Mouse (Mus musculus): ENCODE data around the gene Itgb4. TPM values are rescaled to one million over a fixed set of nuclear protein-coding genes. Genes with fewer than 3 reads are reported as not detected.

The Itgb4 gene
- polyA plus RNA-seq, 1 experiment from 2014 or later = 1.2 TPM

GRCm38 (mm10) chr11:116030088-116030897 lies 55.8 kb downstream of the Itgb4 start, which contains the start of gene Unk:
Unk (plus strand) TSS chr11:116030322.
- peak within 1 kb of the TSS; percentile 95 for H3K9ac ChIP-seq
- no peaks in the 10 kb centered on the region for H3K9me3 ChIP-seq (replicated peaks)
- ATAC-seq (replicated peaks; ENCODE audit: insufficient number of reproducible peaks, insufficient read depth, low FRiP score, low read depth) = peak; percentile 95
- H3K4me1 ChIP-seq (replicated peaks) = peaks cover 24% of the 10 kb centered on the region
- H3K36me3 ChIP-seq = 0 out of 2 replicates have a peak, but pooled peaks cover 12% of the 10 kb centered on the region
- peak within 1 kb of the TSS; percentile 89 for H3K4me3 ChIP-seq
- WGBS = under 1% methylated on average over 61 of the region's 67 CpGs
- peak within 1 kb of the TSS; percentile 82 for H3K4me2 ChIP-seq
- H3K27ac ChIP-seq = peak within 1 kb of the TSS; percentile 100
- H3K27me3 ChIP-seq = no peaks in the 10 kb centered on the region

GRCm38 (mm10) chr11:116030898-116031845 lies 56.7 kb downstream of the Itgb4 start:
- WGBS = 24% methylated on average over 14 of the region's 14 CpGs
- peak overlapping the region; percentile 82 for H3K4me2 ChIP-seq
- ATAC-seq (replicated peaks; ENCODE audit: insufficient number of reproducible peaks, insufficient read depth, low FRiP score, low read depth) = no peak; the same call in 1 of the 2 replicates
- H3K36me3 ChIP-seq = 0 out of 2 replicates have a peak, but pooled peaks cover 12% of the 10 kb centered on the region
- H3K27me3 ChIP-seq = no peaks in the 10 kb centered on the region
- no peaks in the 10 kb centered on the region for H3K9me3 ChIP-seq (replicated peaks)
- H3K9ac ChIP-seq = peak overlapping the region; percentile 95
- H3K4me1 ChIP-seq (replicated peaks) = peaks cover 24% of the 10 kb centered on the region
- H3K4me3 ChIP-seq = peak overlapping the region; percentile 89
- peak overlapping the region; percentile 100 for H3K27ac ChIP-seq

GRCm38 (mm10) chr11:116034584-116034983 lies 60.1 kb downstream of the Itgb4 start:
- Histone ChIP-seq H3K27me3 (no peaks in the 10 kb centered on the region), H3K4me1 (replicated peaks) (peaks cover 22% of the 10 kb centered on the region), H3K27ac (no peak overlapping the region), H3K9ac (no peak overlapping the region), H3K4me2 (no peak overlapping the region), H3K9me3 (replicated peaks) (no peaks in the 10 kb centered on the region), H3K36me3 (0 out of 2 replicates have a peak, but pooled peaks cover 17% of the 10 kb centered on the region), H3K4me3 (no peak overlapping the region)
- 90% methylated on average over 6 of the region's 6 CpGs for WGBS
- ATAC-seq (replicated peaks; ENCODE audit: insufficient number of reproducible peaks, insufficient read depth, low FRiP score, low read depth) = no peak

- ATAC-seq (replicated peaks; ENCODE audit: insufficient number of reproducible peaks, insufficient read depth, low FRiP score, low read depth) = no peak
- Histone ChIP-seq H3K27ac (no peak overlapping the region), H3K36me3 (peaks cover 27% of the 10 kb centered on the region), H3K4me2 (no peak overlapping the region), H3K4me1 (replicated peaks) (peaks cover 19% of the 10 kb centered on the region), H3K27me3 (no peaks in the 10 kb centered on the region), H3K4me3 (no peak overlapping the region), H3K9ac (no peak overlapping the region), H3K9me3 (replicated peaks) (no peaks in the 10 kb centered on the region)
- 92% methylated on average over 3 of the region's 3 CpGs for WGBS
Measured at GRCm38 (mm10) chr11:116036671-116037070, 62.2 kb downstream of the Itgb4 start.

GRCm38 (mm10) chr11:116037826-116038225 lies 63.3 kb downstream of the Itgb4 start:
- H3K9ac ChIP-seq = no peak overlapping the region
- H3K27ac ChIP-seq = no peak overlapping the region
- 92% methylated on average over 9 of the region's 9 CpGs for WGBS
- peaks cover 37% of the 10 kb centered on the region for H3K36me3 ChIP-seq
- no peak overlapping the region for H3K4me2 ChIP-seq
- no peaks in the 10 kb centered on the region for H3K27me3 ChIP-seq
- H3K4me1 ChIP-seq (replicated peaks) = peaks cover 9% of the 10 kb centered on the region; the same call in 1 of the 2 replicates
- H3K4me3 ChIP-seq = no peak overlapping the region
- H3K9me3 ChIP-seq (replicated peaks) = no peaks in the 10 kb centered on the region
- no peak for ATAC-seq (replicated peaks; ENCODE audit: insufficient number of reproducible peaks, insufficient read depth, low FRiP score, low read depth)

GRCm38 (mm10) chr11:116040593-116040992 lies 66.1 kb downstream of the Itgb4 start:
- H3K9ac ChIP-seq = no peak overlapping the region
- no peaks in the 10 kb centered on the region for H3K9me3 ChIP-seq (replicated peaks)
- H3K4me2 ChIP-seq = no peak overlapping the region
- H3K4me3 ChIP-seq = no peak overlapping the region
- H3K36me3 ChIP-seq = peaks cover 29% of the 10 kb centered on the region
- 0 out of 2 replicates have a peak, but pooled peaks cover 3% of the 10 kb centered on the region for H3K4me1 ChIP-seq (replicated peaks)
- no peak for ATAC-seq (replicated peaks; ENCODE audit: insufficient number of reproducible peaks, insufficient read depth, low FRiP score, low read depth)
- WGBS = 50% methylated on average over 6 of the region's 6 CpGs
- no peaks in the 10 kb centered on the region for H3K27me3 ChIP-seq
- 0 out of 2 replicates have a peak overlapping the region, but pooled peaks have one; percentile 11 for H3K27ac ChIP-seq

- Histone ChIP-seq H3K4me1 (replicated peaks) (0 out of 2 replicates have a peak, but pooled peaks cover 3% of the 10 kb centered on the region), H3K27ac (no peak overlapping the region), H3K36me3 (peaks cover 36% of the 10 kb centered on the region), H3K4me3 (no peak overlapping the region), H3K9ac (no peak overlapping the region), H3K9me3 (replicated peaks) (no peaks in the 10 kb centered on the region), H3K4me2 (no peak overlapping the region), H3K27me3 (no peaks in the 10 kb centered on the region)
- ATAC-seq (replicated peaks; ENCODE audit: insufficient number of reproducible peaks, insufficient read depth, low FRiP score, low read depth) = no peak
- 99% methylated on average over 2 of the region's 2 CpGs for WGBS
Measured at GRCm38 (mm10) chr11:116041833-116042232, 67.3 kb downstream of the Itgb4 start.

- H3K9me3 ChIP-seq (replicated peaks) = no peaks in the 10 kb centered on the region
- H3K27me3 ChIP-seq = no peaks in the 10 kb centered on the region
- 0 out of 2 replicates have a peak, but pooled peaks cover 3% of the 10 kb centered on the region for H3K4me1 ChIP-seq (replicated peaks)
- WGBS = 83% methylated on average over 5 of the region's 5 CpGs
- no peak overlapping the region for H3K4me3 ChIP-seq
- no peak overlapping the region for H3K4me2 ChIP-seq
- no peak for ATAC-seq (replicated peaks; ENCODE audit: insufficient number of reproducible peaks, insufficient read depth, low FRiP score, low read depth)
- H3K36me3 ChIP-seq = peaks cover 42% of the 10 kb centered on the region
- H3K9ac ChIP-seq = no peak overlapping the region
- no peak overlapping the region for H3K27ac ChIP-seq
Measured at GRCm38 (mm10) chr11:116042372-116043138, 68.0 kb downstream of the Itgb4 start.

GRCm38 (mm10) chr11:116043286-116043685 lies 68.8 kb downstream of the Itgb4 start:
- Histone ChIP-seq H3K4me1 (replicated peaks) (0 out of 2 replicates have a peak, but pooled peaks cover 3% of the 10 kb centered on the region), H3K27ac (no peak overlapping the region), H3K9me3 (replicated peaks) (no peaks in the 10 kb centered on the region), H3K4me3 (no peak overlapping the region), H3K36me3 (peaks cover 49% of the 10 kb centered on the region), H3K9ac (no peak overlapping the region), H3K4me2 (no peak overlapping the region), H3K27me3 (no peaks in the 10 kb centered on the region)
- no peak for ATAC-seq (replicated peaks; ENCODE audit: insufficient number of reproducible peaks, insufficient read depth, low FRiP score, low read depth)
- WGBS = 93% methylated on average over 1 of the region's 1 CpGs

- no peak overlapping the region for H3K4me3 ChIP-seq
- no peak overlapping the region for H3K9ac ChIP-seq
- H3K36me3 ChIP-seq = peaks cover 60% of the 10 kb centered on the region
- no peak overlapping the region for H3K4me2 ChIP-seq
- no peak overlapping the region for H3K27ac ChIP-seq
- H3K4me1 ChIP-seq (replicated peaks) = 0 out of 2 replicates have a peak, but pooled peaks cover 3% of the 10 kb centered on the region
- H3K9me3 ChIP-seq (replicated peaks) = no peaks in the 10 kb centered on the region
- no peaks in the 10 kb centered on the region for H3K27me3 ChIP-seq
- WGBS = 93% methylated on average over 6 of the region's 6 CpGs
- no peak for ATAC-seq (replicated peaks; ENCODE audit: insufficient number of reproducible peaks, insufficient read depth, low FRiP score, low read depth)
Measured at GRCm38 (mm10) chr11:116045173-116045572, 70.7 kb downstream of the Itgb4 start.
